Comparison of ENCODE assay signal across 22 mouse cellular contexts in genomic region chr11:34940151-34940550, GRCm38 (mm10).
DNase-seq lines count a peak whose midpoint lies in the region; ATAC-seq and TF ChIP-seq lines count a peak whose summit lies in the region.
"Had no signal": no experiment of that assay in that cellular context is flagged by ENCODE, and none has a peak within 500 bp of the region (broad histone marks: within the 10 kb centered on the region; RNA-seq: fewer than 3 reads in every experiment).

No protein-coding gene starts in this region.

- DNase-seq in hindbrain, embryonic 10.5 days (ENCODE audit: low spot score): no peak
- peak; percentile 47 for DNase-seq in midbrain, postnatal 0 days (ENCODE audit: low spot score)
- DNase-seq in midbrain, embryonic 11.5 days (ENCODE audit: low spot score, missing footprints): no peak
- DNase-seq in cerebellum, postnatal 10 days: peak; percentile 67 to 78
- no peak for DNase-seq in B cell, adult 2 months
- DNase-seq in T-cell, adult 2 months (ENCODE audit: low spot score): no peak
- DNase-seq: adrenal gland, adult 8-10 months; heart, postnatal 4 days; kidney, adult 18-20 months; kidney, postnatal 4 days; layer of hippocampus, adult 9-11 months; liver; thymus, adult 2 months had no signal

- 70% methylated on average over 8 of the region's 8 CpGs for WGBS in hindbrain, embryonic 15.5 days
- 78% methylated on average over 8 of the region's 8 CpGs for WGBS in hindbrain, embryonic 10.5 days
- 86% methylated on average over 8 of the region's 8 CpGs for WGBS in midbrain, postnatal 0 days
- 85% methylated on average over 8 of the region's 8 CpGs for WGBS in midbrain, embryonic 11.5 days

- peak; percentile 19; the same call in 1 of the 2 replicates for ATAC-seq in hindbrain, embryonic 15.5 days (ENCODE audit: low FRiP score, low read depth)
- no peak for ATAC-seq in midbrain, postnatal 0 days (ENCODE audit: low FRiP score)
- ATAC-seq in midbrain, embryonic 11.5 days (ENCODE audit: low FRiP score): no peak
- ATAC-seq: activated CD4-positive, CD25-positive, alpha-beta regulatory T cell, adult 4 months; forebrain, embryonic 13.5 days; inflammation-experienced regulatory T-cells, adult 6 months had no signal

- H3K27ac ChIP-seq in hindbrain, embryonic 15.5 days (replicated peaks): no peak overlapping the region
- no peak overlapping the region; the same call in 1 of the 2 replicates for H3K27ac ChIP-seq in hindbrain, embryonic 10.5 days
- H3K27ac ChIP-seq in midbrain, postnatal 0 days (ENCODE audit: low read depth, low read length): no peak overlapping the region
- H3K27ac ChIP-seq in midbrain, embryonic 11.5 days (ENCODE audit: low read depth, low read length): no peak overlapping the region
- H3K27ac ChIP-seq: forebrain, embryonic 13.5 days; heart, embryonic 15.5 days; limb, embryonic 10.5 days; liver, embryonic 15.5 days; macrophage; stomach, postnatal 0 days had no signal

- H3K9ac ChIP-seq in hindbrain, embryonic 15.5 days: no peak overlapping the region
- H3K9ac ChIP-seq in midbrain, postnatal 0 days (replicated peaks; ENCODE audit: low read length, poor library complexity, severe bottlenecking): no peak overlapping the region
- no peak overlapping the region for H3K9ac ChIP-seq in midbrain, embryonic 11.5 days (ENCODE audit: low read length)
- H3K9ac ChIP-seq: forebrain, embryonic 13.5 days; heart, embryonic 15.5 days; liver, embryonic 15.5 days had no signal

- no peak overlapping the region for H3K4me3 ChIP-seq in hindbrain, embryonic 15.5 days
- no peak overlapping the region for H3K4me3 ChIP-seq in hindbrain, embryonic 10.5 days
- H3K4me3 ChIP-seq in midbrain, postnatal 0 days (ENCODE audit: low read depth, low read length): no peak overlapping the region
- H3K4me3 ChIP-seq in midbrain, embryonic 11.5 days (ENCODE audit: low read depth, low read length): no peak overlapping the region
- H3K4me3 ChIP-seq: forebrain, embryonic 13.5 days; heart, embryonic 15.5 days; limb, embryonic 10.5 days; liver, embryonic 15.5 days had no signal

- H3K9me3 ChIP-seq in hindbrain, embryonic 15.5 days: no peaks in the 10 kb centered on the region
- H3K9me3 ChIP-seq in hindbrain, embryonic 10.5 days: no peaks in the 10 kb centered on the region
- H3K9me3 ChIP-seq in midbrain, postnatal 0 days (ENCODE audit: low read length): no peaks in the 10 kb centered on the region
- no peaks in the 10 kb centered on the region for H3K9me3 ChIP-seq in midbrain, embryonic 11.5 days (ENCODE audit: control insufficient read depth, low read length)
- H3K9me3 ChIP-seq: forebrain, embryonic 13.5 days; heart, embryonic 15.5 days; limb, embryonic 10.5 days; liver, embryonic 15.5 days had no signal

- 0 out of 2 replicates have a peak, but pooled peaks cover 3% of the 10 kb centered on the region for H3K4me1 ChIP-seq in hindbrain, embryonic 15.5 days (replicated peaks)
- H3K4me1 ChIP-seq in hindbrain, embryonic 10.5 days (replicated peaks): peaks cover 16% of the 10 kb centered on the region
- no peaks in the 10 kb centered on the region for H3K4me1 ChIP-seq in midbrain, postnatal 0 days (ENCODE audit: insufficient read depth, low read length)
- H3K4me1 ChIP-seq in midbrain, embryonic 11.5 days (ENCODE audit: control insufficient read depth, insufficient read depth, low read length): peaks cover 3% of the 10 kb centered on the region; the same call in 1 of the 2 replicates
- H3K4me1 ChIP-seq: limb, embryonic 10.5 days; liver, embryonic 15.5 days had no signal

- H3K27me3 ChIP-seq in hindbrain, embryonic 15.5 days: no peaks in the 10 kb centered on the region
- H3K27me3 ChIP-seq in hindbrain, embryonic 10.5 days (ENCODE audit: insufficient read depth, poor library complexity, severe bottlenecking): no peaks in the 10 kb centered on the region
- H3K27me3 ChIP-seq in midbrain, postnatal 0 days (ENCODE audit: insufficient read depth, low read length): no peaks in the 10 kb centered on the region
- no peaks in the 10 kb centered on the region for H3K27me3 ChIP-seq in midbrain, embryonic 11.5 days (ENCODE audit: control insufficient read depth, insufficient read depth, low read length)
- H3K27me3 ChIP-seq: forebrain, embryonic 13.5 days; heart, embryonic 15.5 days; liver, embryonic 15.5 days had no signal

- H3K36me3 ChIP-seq in hindbrain, embryonic 15.5 days: no peaks in the 10 kb centered on the region
- no peaks in the 10 kb centered on the region for H3K36me3 ChIP-seq in hindbrain, embryonic 10.5 days
- no peaks in the 10 kb centered on the region for H3K36me3 ChIP-seq in midbrain, postnatal 0 days (ENCODE audit: insufficient read depth, low read length)
- no peaks in the 10 kb centered on the region for H3K36me3 ChIP-seq in midbrain, embryonic 11.5 days (ENCODE audit: control insufficient read depth, insufficient read depth, low read length)
- H3K36me3 ChIP-seq: heart, embryonic 15.5 days; limb, embryonic 10.5 days; liver, embryonic 15.5 days had no signal

- no peak for TF ChIP-seq CTCF in midbrain, postnatal 0 days (IDR thresholded peaks at IDR 0.05)

- no peak overlapping the region for H3K4me2 ChIP-seq in hindbrain, embryonic 15.5 days
- no peak overlapping the region for H3K4me2 ChIP-seq in midbrain, postnatal 0 days (ENCODE audit: low read depth, low read length, poor library complexity, severe bottlenecking)
- no peak overlapping the region for H3K4me2 ChIP-seq in midbrain, embryonic 11.5 days
- H3K4me2 ChIP-seq: forebrain, embryonic 13.5 days; heart, embryonic 15.5 days; liver, embryonic 15.5 days had no signal

Comparison
In these comparisons a context has a peak if more than half of its experiments do, and no peak if none do; other contexts are left out.
1. DNase-seq: peak in midbrain, postnatal 0 days (single experiment) and cerebellum, postnatal 10 days (2 of 2); none in hindbrain, embryonic 10.5 days (single experiment), midbrain, embryonic 11.5 days (single experiment), B cell, adult 2 months (0 of 2) and T-cell, adult 2 months (single experiment).